Mouse (Mus musculus): ENCODE results near the gene Tarm1. TPM values are rescaled to one million over a fixed set of nuclear protein-coding genes. Genes with fewer than 3 reads are reported as not detected.

Gene Tarm1
- total and polyA plus RNA-seq, 3 experiments: 1.3 TPM; not detected in 2

DNA sequence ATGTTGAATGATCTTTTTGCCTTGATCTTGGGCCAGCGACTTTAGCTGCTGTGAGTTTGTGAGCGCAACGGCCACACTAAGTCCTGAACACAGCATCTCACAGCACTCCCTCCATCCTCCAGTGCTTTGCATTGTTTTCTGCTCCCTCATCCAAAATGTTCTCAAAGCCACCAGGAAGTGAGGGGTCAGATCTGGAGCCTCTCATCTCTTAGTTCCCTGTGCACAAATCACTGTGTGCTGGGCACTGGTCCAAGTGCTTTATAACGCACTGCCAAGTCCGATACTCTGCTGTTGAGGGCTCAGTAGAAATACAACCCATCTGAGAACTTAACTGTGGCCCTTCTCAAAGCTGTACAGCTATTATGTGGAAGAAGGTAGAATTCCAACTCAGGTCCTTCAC is 64.5 kb downstream of the Tarm1 start:
- Histone ChIP-seq H3K4me1 (ENCODE audit: control insufficient read depth in 1 of 2, insufficient read depth in 2 of 2) (peaks cover 3 to 29% of the 10 kb centered on the region in 2 experiments; a peak in 3 of 4 replicates), H3K4me3 (replicated peaks in 1 of 3; ENCODE audit: low read depth in 2 of 3, low read length in 2 of 3, poor library complexity in 1 of 3) (no peak overlapping the region), H3K79me2 (replicated peaks; ENCODE audit: control insufficient read depth, extremely low read depth, insufficient read depth, poor library complexity, severe bottlenecking) (no peaks in the 10 kb centered on the region), H3K9ac (ENCODE audit: insufficient read depth, low read depth) (no peak overlapping the region), H3K27ac (ENCODE audit: insufficient read depth, low read depth) (no peak overlapping the region), H3K9me3 (replicated peaks; ENCODE audit: low read length) (peaks cover 2% of the 10 kb centered on the region), H3K36me3 (replicated peaks in 1 of 2; ENCODE audit: control insufficient read depth in 1 of 2, insufficient read depth in 1 of 2, low read length in 1 of 2) (no peaks in the 10 kb centered on the region), H3K4me2 (ENCODE audit: insufficient read depth, low read depth, poor library complexity, severe bottlenecking) (no peak overlapping the region), H3K27me3 (replicated peaks) (no peaks in the 10 kb centered on the region)
- TF ChIP-seq CHD2 (IDR thresholded peaks at IDR 0.05; ENCODE audit: low read length): no peak
- TF ChIP-seq JUN (IDR thresholded peaks at IDR 0.05; ENCODE audit: insufficient read depth, low read depth, low read length): no peak
- no peak for TF ChIP-seq HCFC1 (IDR thresholded peaks at IDR 0.05; ENCODE audit: low read depth, low read length)
- TF ChIP-seq SMC3 (IDR thresholded peaks at IDR 0.05; ENCODE audit: low read depth, low read length): no peak
- TF ChIP-seq ZMIZ1 (IDR thresholded peaks at IDR 0.05; ENCODE audit: low read depth, low read length): no peak
- no peak for TF ChIP-seq E2F4 (IDR thresholded peaks at IDR 0.05; ENCODE audit: insufficient replicate concordance, low read depth, low read length)
- TF ChIP-seq RAD21 (IDR thresholded peaks at IDR 0.05; ENCODE audit: low read depth, low read length): no peak
- TF ChIP-seq SIN3A (IDR thresholded peaks at IDR 0.05; ENCODE audit: low read length): no peak
- TF ChIP-seq KAT2A (IDR thresholded peaks at IDR 0.05; ENCODE audit: insufficient replicate concordance, low read length): no peak
- TF ChIP-seq UBTF (IDR thresholded peaks at IDR 0.05; ENCODE audit: low read depth, low read length): no peak
- TF ChIP-seq USF1 (IDR thresholded peaks at IDR 0.05; ENCODE audit: low read depth, low read length): no peak
- TF ChIP-seq RCOR1 (conservative IDR thresholded peaks at IDR 0.05; ENCODE audit: low read depth, low read length): no peak
- TF ChIP-seq EP300 (IDR thresholded peaks at IDR 0.05; ENCODE audit: low read length): no peak
- TF ChIP-seq USF2 (conservative IDR thresholded peaks at IDR 0.05; ENCODE audit: low read depth, low read length): no peak
- no peak for TF ChIP-seq PAX5 (IDR thresholded peaks at IDR 0.05; ENCODE audit: low read length)
- no peak for TF ChIP-seq MAFK (IDR thresholded peaks at IDR 0.05; ENCODE audit: insufficient replicate concordance, low read length)
- TF ChIP-seq ZNF384 (IDR thresholded peaks at IDR 0.05; ENCODE audit: low read depth, low read length): no peak
- dilution Hi-C loops (cut with MboI; ENCODE audit: extremely low pct_ligation_motif_present, extremely low pct_unique_long_range_greater_than_20kb, low sequenced_read_pairs): no loop called here
- in situ Hi-C loops (cut with MboI; ENCODE audit: low pct_ligation_motif_present, low pct_unique_long_range_greater_than_20kb, low sequenced_read_pairs): no loop called here
- no peak for DNase-seq (ENCODE audit: extremely low read depth)

Other genes starting within 250 kb of the Tarm1 start
- 3.7 and 4.4 TPM in 2 replicates for gene Myadm, start 213.5 kb downstream of the Tarm1 start, total RNA-seq (2012; rRNA removed)
- gene Myadm, start 213.5 kb downstream of the Tarm1 start, total RNA-seq (2014; rRNA removed): 3.4 and 4.6 TPM in 2 replicates
- gene Myadm, start 213.5 kb downstream of the Tarm1 start, polyA plus RNA-seq (2012; ENCODE audit: insufficient read length, low read depth): 18.0 and 22.6 TPM in 2 replicates
- 0.17 and 0.25 TPM in 2 replicates for gene Prkcg, start 213.4 kb downstream of the Tarm1 start, total RNA-seq (2012; rRNA removed)
- gene Prkcg, start 213.4 kb downstream of the Tarm1 start, total RNA-seq (2014; rRNA removed): 0.11 and 0.15 TPM in 2 replicates
- gene Prkcg, start 213.4 kb downstream of the Tarm1 start, polyA plus RNA-seq (2012; ENCODE audit: insufficient read length, low read depth): 2.2 and 3.0 TPM in 2 replicates
- gene Cacng7, start 169.7 kb downstream of the Tarm1 start, total RNA-seq (2012; rRNA removed): 0.21 TPM in 2 replicates
- gene Cacng7, start 169.7 kb downstream of the Tarm1 start, total RNA-seq (2014; rRNA removed): 0.26 and 0.28 TPM in 2 replicates
- 2.4 and 2.8 TPM in 2 replicates for gene Cacng7, start 169.7 kb downstream of the Tarm1 start, polyA plus RNA-seq (2012; ENCODE audit: insufficient read length, low read depth)
- 0.50 and 0.51 TPM in 2 replicates for gene Cacng8, start 111.9 kb downstream of the Tarm1 start, total RNA-seq (2012; rRNA removed)
- 0.43 and 0.51 TPM in 2 replicates for gene Cacng8, start 111.9 kb downstream of the Tarm1 start, total RNA-seq (2014; rRNA removed)
- 1.2 and 1.7 TPM in 2 replicates for gene Cacng8, start 111.9 kb downstream of the Tarm1 start, polyA plus RNA-seq (2012; ENCODE audit: insufficient read length, low read depth)
- 0.13 TPM in 1 of 2 replicates, not detected in the other for gene Cacng6, start 78.4 kb downstream of the Tarm1 start, total RNA-seq (2012; rRNA removed)
- not detected in 2 replicates for gene Cacng6, start 78.4 kb downstream of the Tarm1 start, total RNA-seq (2014; rRNA removed)
- gene Cacng6, start 78.4 kb downstream of the Tarm1 start, polyA plus RNA-seq (2012; ENCODE audit: insufficient read length, low read depth): 0.19 TPM in 1 of 2 replicates, not detected in the other
- not detected in 2 replicates for gene Oscar, start 113.5 kb upstream of the Tarm1 start, total RNA-seq (2012; rRNA removed)
- not detected in 2 replicates for gene Oscar, start 113.5 kb upstream of the Tarm1 start, total RNA-seq (2014; rRNA removed)
- gene Oscar, start 113.5 kb upstream of the Tarm1 start, polyA plus RNA-seq (2012; ENCODE audit: insufficient read length, low read depth): 0.39 and 0.45 TPM in 2 replicates
- 261 and 292 TPM in 2 replicates for gene Ndufa3, start 114.7 kb upstream of the Tarm1 start, total RNA-seq (2012; rRNA removed)
- 50.6 and 58.9 TPM in 2 replicates for gene Ndufa3, start 114.7 kb upstream of the Tarm1 start, total RNA-seq (2014; rRNA removed)
- 297 and 307 TPM in 2 replicates for gene Ndufa3, start 114.7 kb upstream of the Tarm1 start, polyA plus RNA-seq (2012; ENCODE audit: insufficient read length, low read depth)
- 28.8 and 33.2 TPM in 2 replicates for gene Tfpt, start 127.3 kb upstream of the Tarm1 start, total RNA-seq (2012; rRNA removed)
- gene Tfpt, start 127.3 kb upstream of the Tarm1 start, total RNA-seq (2014; rRNA removed): 15.1 and 15.9 TPM in 2 replicates
- gene Tfpt, start 127.3 kb upstream of the Tarm1 start, polyA plus RNA-seq (2012; ENCODE audit: insufficient read length, low read depth): 38.6 and 44.0 TPM in 2 replicates
- 99.2 and 125 TPM in 2 replicates for gene Prpf31, start 127.4 kb upstream of the Tarm1 start, total RNA-seq (2012; rRNA removed)
- 117 and 119 TPM in 2 replicates for gene Prpf31, start 127.4 kb upstream of the Tarm1 start, total RNA-seq (2014; rRNA removed)
- gene Prpf31, start 127.4 kb upstream of the Tarm1 start, polyA plus RNA-seq (2012; ENCODE audit: insufficient read length, low read depth): 171 and 204 TPM in 2 replicates
- gene Cnot3, start 142.6 kb upstream of the Tarm1 start, total RNA-seq (2012; rRNA removed): 20.9 and 21.1 TPM in 2 replicates
- gene Cnot3, start 142.6 kb upstream of the Tarm1 start, total RNA-seq (2014; rRNA removed): 5.8 and 10.5 TPM in 2 replicates
- 68.3 and 76.9 TPM in 2 replicates for gene Cnot3, start 142.6 kb upstream of the Tarm1 start, polyA plus RNA-seq (2012; ENCODE audit: insufficient read length, low read depth)
- 6.7 and 8.1 TPM in 2 replicates for gene Leng1, start 163.2 kb upstream of the Tarm1 start, total RNA-seq (2012; rRNA removed)
- 5.4 and 5.8 TPM in 2 replicates for gene Leng1, start 163.2 kb upstream of the Tarm1 start, total RNA-seq (2014; rRNA removed)
- gene Leng1, start 163.2 kb upstream of the Tarm1 start, polyA plus RNA-seq (2012; ENCODE audit: insufficient read length, low read depth): 8.5 and 9.9 TPM in 2 replicates
- 1.8 and 1.9 TPM in 2 replicates for gene Tmc4, start 174.9 kb upstream of the Tarm1 start, total RNA-seq (2012; rRNA removed)
- 0.56 and 1.9 TPM in 2 replicates for gene Tmc4, start 174.9 kb upstream of the Tarm1 start, total RNA-seq (2014; rRNA removed)
- 4.0 and 4.6 TPM in 2 replicates for gene Tmc4, start 174.9 kb upstream of the Tarm1 start, polyA plus RNA-seq (2012; ENCODE audit: insufficient read length, low read depth)
- 39.0 and 40.2 TPM in 2 replicates for gene Tsen34, start 190.2 kb upstream of the Tarm1 start, total RNA-seq (2012; rRNA removed)
- gene Tsen34, start 190.2 kb upstream of the Tarm1 start, total RNA-seq (2014; rRNA removed): 26.9 and 34.8 TPM in 2 replicates
- gene Tsen34, start 190.2 kb upstream of the Tarm1 start, polyA plus RNA-seq (2012; ENCODE audit: insufficient read length, low read depth): 23.1 and 24.3 TPM in 2 replicates
- gene Mboat7, start 190.9 kb upstream of the Tarm1 start, total RNA-seq (2012; rRNA removed): 21.7 and 22.3 TPM in 2 replicates
- gene Mboat7, start 190.9 kb upstream of the Tarm1 start, total RNA-seq (2014; rRNA removed): 18.4 and 19.4 TPM in 2 replicates
- 36.4 and 41.2 TPM in 2 replicates for gene Mboat7, start 190.9 kb upstream of the Tarm1 start, polyA plus RNA-seq (2012; ENCODE audit: insufficient read length, low read depth)
- gene Rps9, start 201.4 kb upstream of the Tarm1 start, total RNA-seq (2012; rRNA removed): 3,983 and 4,060 TPM in 2 replicates
- gene Rps9, start 201.4 kb upstream of the Tarm1 start, total RNA-seq (2014; rRNA removed): 5,460 and 5,555 TPM in 2 replicates
- gene Rps9, start 201.4 kb upstream of the Tarm1 start, polyA plus RNA-seq (2012; ENCODE audit: insufficient read length, low read depth): 2,959 and 3,329 TPM in 2 replicates
- gene Pirb, start 217.8 kb upstream of the Tarm1 start, total RNA-seq (2012; rRNA removed): 1.7 and 2.8 TPM in 2 replicates
- gene Pirb, start 217.8 kb upstream of the Tarm1 start, total RNA-seq (2014; rRNA removed): 4.2 and 5.0 TPM in 2 replicates
- gene Pirb, start 217.8 kb upstream of the Tarm1 start, polyA plus RNA-seq (2012; ENCODE audit: insufficient read length, low read depth): 9.0 and 10.7 TPM in 2 replicates